Mouse (Mus musculus) embryo, embryonic 10.5 days (tissue): Measurements from ENCODE around the gene Apol7b.

Source experiments
- DNase-seq: peaks from one replicate; pipeline ENCODE4 v3.0.0-alpha.2; 2015; ENCODE audit warnings: low spot score

The Apol7b gene

GRCm38 (mm10) chr15:77384340-77385030 is 62.8 kb downstream of the Apol7b start:
- no peak for DNase-seq

- DNase-seq = no peak
These were observed 64.4 kb downstream of the Apol7b start for GRCm38 (mm10) chr15:77382880-77383279.

GRCm38 (mm10) chr15:77382271-77382850 is 64.9 kb downstream of the Apol7b start:
- DNase-seq = no peak

DNA sequence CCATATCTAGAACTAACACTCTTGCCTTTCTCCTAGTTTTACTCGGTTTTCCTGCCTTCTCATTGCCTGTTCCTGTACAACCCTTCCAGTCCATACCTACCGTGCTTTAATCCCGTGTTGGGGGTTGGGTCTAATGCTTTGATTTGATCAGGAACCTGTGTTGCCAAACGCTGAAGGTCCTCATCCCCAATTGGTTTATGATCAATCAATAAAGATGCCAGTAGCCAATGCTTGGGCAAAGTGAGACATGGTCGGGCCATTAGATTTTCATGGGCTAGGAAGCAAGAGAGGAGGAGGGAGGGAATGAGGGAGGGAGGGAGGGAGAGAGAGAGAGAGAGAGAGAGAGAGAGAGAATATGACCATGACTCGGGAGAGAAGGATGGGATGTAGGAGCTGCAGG is 65.8 kb downstream of the Apol7b start:
- no peak for DNase-seq

- DNase-seq = no peak
These were observed 67.4 kb downstream of the Apol7b start for GRCm38 (mm10) chr15:77379921-77380320.

GRCm38 (mm10) chr15:77377419-77377818 is 69.9 kb downstream of the Apol7b start:
- no peak for DNase-seq

- no peak for DNase-seq
These were observed 70.4 kb downstream of the Apol7b start for GRCm38 (mm10) chr15:77376920-77377319.
